Mouse (Mus musculus) layer of hippocampus, adult 18-20 months (tissue): ENCODE measurements around the gene Tbc1d1. TPM values are rescaled to one million over a fixed set of nuclear protein-coding genes. Genes with fewer than 3 reads are reported as not detected.
A peak's percentile ranks its signal among the peaks of the same experiment; 100 is the strongest.

ENCODE experiments used
- DNase-seq, 2 experiments: peaks; one replicate each; pipeline ENCODE4 v3.0.0; 2022; ENCODE audit warnings: low spot score in 2 of 2
- total RNA-seq, 2 experiments: library from RNA; stranded (reverse); gene quantifications; 2 replicates each; pipeline ENCODE4 v1.2.3; 2021

Gene Tbc1d1
- total RNA-seq, 2 experiments from 2014 or later: 30.2 to 37.0 TPM

GRCm38 (mm10) chr5:64202306-64202705, 46.2 kb downstream of the Tbc1d1 start:
- DNase-seq: peak; percentile 9 to 46

GRCm38 (mm10) chr5:64205610-64206009, 49.5 kb downstream of the Tbc1d1 start:
- DNase-seq: no peak

GRCm38 (mm10) chr5:64206431-64206830, 50.3 kb downstream of the Tbc1d1 start:
- DNase-seq: no peak

GRCm38 (mm10) chr5:64206875-64207274, 50.8 kb downstream of the Tbc1d1 start:
- no peak for DNase-seq

GRCm38 (mm10) chr5:64207800-64208199, 51.7 kb downstream of the Tbc1d1 start:
- no peak for DNase-seq

GRCm38 (mm10) chr5:64210817-64211216, 54.7 kb downstream of the Tbc1d1 start:
- DNase-seq: no peak

DNA sequence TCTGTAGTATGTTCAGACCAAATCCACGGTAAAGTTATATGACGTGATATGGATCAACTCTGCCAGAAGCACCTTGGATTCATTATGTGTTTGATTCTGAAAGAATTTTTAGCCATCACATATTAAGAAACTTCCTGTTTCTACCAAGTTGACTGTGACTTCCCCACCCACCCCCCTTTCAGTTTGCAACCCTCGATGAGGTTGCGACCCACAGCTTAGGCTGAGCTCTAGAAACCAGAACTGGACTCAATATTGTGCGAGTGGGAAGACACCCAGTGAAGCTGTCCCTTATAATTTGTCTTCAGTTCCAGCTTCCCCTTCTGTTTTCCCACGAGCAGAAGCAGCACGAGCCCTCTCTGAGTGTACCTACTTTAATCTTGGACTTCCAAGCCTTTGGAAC, 55.2 kb downstream of the Tbc1d1 start:
- no peak for DNase-seq

DNA sequence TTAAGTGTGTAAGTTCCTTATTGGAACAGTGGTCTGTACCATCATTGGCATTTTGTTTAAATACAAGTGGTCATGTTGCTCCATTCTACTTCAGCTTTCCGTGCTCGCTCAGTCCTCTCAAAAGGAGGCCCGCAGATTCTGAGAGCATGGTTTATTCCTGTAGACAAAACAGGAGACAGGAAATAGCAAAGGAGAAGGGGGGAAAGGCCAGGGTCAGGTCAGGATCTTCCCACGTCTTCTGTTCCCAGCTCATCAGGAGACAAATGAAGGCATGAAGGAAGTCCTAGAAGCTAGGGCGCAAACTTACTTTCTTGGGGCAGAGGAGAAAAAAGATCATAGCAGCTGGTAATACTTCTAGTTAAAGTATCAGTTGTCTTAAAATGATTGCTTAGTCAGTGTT, 56.1 kb downstream of the Tbc1d1 start:
- no peak for DNase-seq

GRCm38 (mm10) chr5:64212619-64213018, 56.5 kb downstream of the Tbc1d1 start:
- no peak for DNase-seq

- DNase-seq: no peak
Measured at GRCm38 (mm10) chr5:64215806-64216205, 59.7 kb downstream of the Tbc1d1 start.

DNA sequence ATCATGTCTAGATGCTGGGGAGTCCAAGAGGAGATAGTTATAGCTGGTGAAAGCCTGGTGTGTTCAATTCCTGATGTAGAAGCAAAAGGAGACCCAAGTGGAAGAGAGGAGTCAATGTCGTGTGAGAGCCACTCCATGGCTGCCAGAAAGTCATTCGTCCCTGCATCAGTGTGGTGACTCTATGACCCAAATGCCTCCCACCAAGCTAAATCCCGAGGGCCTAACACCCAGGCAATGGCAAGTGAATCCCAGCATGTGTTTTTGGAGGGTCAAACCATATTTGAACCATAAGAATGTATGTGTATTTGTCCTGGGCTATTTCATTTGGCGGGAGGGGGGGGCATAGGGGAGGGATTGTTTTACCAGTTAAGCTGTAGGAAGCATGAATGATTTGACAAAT, 60.2 kb downstream of the Tbc1d1 start:
- DNase-seq: no peak

DNA sequence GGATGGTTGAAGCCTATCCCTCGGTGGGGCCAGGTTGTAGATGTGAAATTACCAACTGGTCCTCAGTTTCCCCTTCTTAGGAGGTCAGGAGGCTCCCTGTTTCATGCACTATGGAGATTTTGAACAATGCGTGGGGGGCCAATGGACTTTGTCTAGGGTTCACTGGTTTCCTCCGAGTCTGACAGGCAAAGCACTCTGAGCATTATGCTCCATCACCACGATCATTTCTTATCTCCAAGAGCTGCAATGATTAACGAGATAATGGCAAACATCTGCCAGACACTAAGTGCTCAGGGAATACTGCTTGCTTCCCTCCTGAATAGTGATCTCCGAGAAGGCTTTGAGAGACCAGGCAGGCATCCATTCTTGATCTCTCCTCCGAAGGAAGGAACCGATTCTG, 61.2 kb downstream of the Tbc1d1 start:
- no peak for DNase-seq

GRCm38 (mm10) chr5:64217816-64218602, 61.9 kb downstream of the Tbc1d1 start:
- DNase-seq: no peak

- no peak for DNase-seq
Measured at GRCm38 (mm10) chr5:64218603-64218999, 62.5 kb downstream of the Tbc1d1 start.

DNA sequence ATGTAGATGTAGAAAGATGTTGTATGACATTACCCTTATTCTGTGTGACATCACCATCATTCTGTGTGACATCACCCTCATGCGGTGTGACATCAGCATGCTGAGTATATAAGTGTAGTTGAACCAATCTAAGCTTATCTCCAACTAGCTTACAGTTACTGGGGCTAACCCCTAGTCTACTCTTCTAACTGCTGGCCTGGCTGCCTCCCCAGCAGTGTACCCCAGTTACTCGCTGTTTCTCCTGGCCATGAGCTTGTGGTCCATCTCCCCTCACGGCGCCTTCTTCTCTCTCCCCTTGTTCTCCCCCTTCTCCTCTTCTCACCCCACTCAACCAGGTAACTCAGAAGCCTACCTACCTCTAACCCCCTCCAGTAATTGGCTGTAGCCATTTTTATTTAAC, 64.7 kb downstream of the Tbc1d1 start:
- DNase-seq: no peak

- DNase-seq: peak in 1 of 2 experiments; percentile 73
Measured at GRCm38 (mm10) chr5:64224735-64225425, 68.8 kb downstream of the Tbc1d1 start.

- DNase-seq: no peak
Measured at GRCm38 (mm10) chr5:64228252-64228651, 72.1 kb downstream of the Tbc1d1 start.

- DNase-seq: no peak
Measured at GRCm38 (mm10) chr5:64229336-64229866, 73.3 kb downstream of the Tbc1d1 start.

DNA sequence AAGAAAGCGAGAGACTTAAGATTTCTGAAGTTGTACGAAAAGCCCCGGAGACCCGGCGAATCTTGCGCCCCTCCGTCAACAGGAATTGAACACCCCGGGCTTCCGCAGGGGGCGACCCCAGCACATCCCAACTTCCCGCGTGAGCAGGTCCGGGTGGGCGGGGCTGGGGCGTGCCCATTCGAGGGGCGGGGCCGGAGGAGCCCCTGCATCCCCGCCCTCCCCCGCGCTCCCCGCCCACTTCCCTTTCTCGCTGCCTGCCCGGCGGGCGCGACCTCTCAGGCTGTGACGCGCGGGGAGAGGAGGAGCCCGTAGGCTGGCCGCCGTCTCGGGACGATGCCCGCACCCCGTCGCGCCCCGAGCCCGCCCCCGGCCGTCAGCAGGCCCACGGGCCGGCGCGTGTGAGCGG, 74.0 kb downstream of the Tbc1d1 start:
- DNase-seq: peak; percentile 54 to 67

- no peak for DNase-seq
Measured at GRCm38 (mm10) chr5:64230507-64231041, 74.5 kb downstream of the Tbc1d1 start.

DNA sequence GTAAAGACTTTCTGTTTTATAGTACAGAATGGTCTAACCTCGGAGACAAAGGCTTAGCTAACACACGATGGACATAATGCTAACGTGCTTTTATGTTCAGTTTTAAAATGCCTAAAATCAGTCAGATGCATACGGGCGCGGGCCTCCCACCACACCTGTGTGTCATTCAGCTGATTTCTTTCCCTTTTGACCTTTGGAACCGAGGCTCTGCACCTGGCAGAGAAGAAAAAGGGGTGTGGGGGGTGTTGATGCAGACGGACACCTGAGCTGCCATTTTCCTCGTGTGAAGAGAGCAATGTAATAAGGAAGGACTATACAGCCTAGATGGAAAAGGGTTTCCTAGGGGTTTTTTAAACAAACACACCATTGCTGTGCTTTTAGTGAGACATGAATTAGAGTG, 76.8 kb downstream of the Tbc1d1 start:
- no peak for DNase-seq
